Mouse (Mus musculus) embryo, embryonic 11 days (tissue): ENCODE results near the gene Alpk1.
A peak's percentile ranks its signal among the peaks of the same experiment; 100 is the strongest.

Experiments used
- DNase-seq: peaks from one replicate; pipeline ENCODE4 v3.0.0-alpha.2; 2015

The Alpk1 gene

GRCm38 (mm10) chr3:127691230-127691629, 89.1 kb downstream of the Alpk1 start:
- DNase-seq = no peak

GRCm38 (mm10) chr3:127679703-127680102, 100.6 kb downstream of the Alpk1 start:
- DNase-seq = no peak

GRCm38 (mm10) chr3:127661646-127662531, 118.4 kb downstream of the Alpk1 start:
- peak; percentile 49 for DNase-seq

GRCm38 (mm10) chr3:127660712-127661111, 119.6 kb downstream of the Alpk1 start:
- no peak for DNase-seq

GRCm38 (mm10) chr3:127651742-127652653, 128.3 kb downstream of the Alpk1 start:
- no peak for DNase-seq

- DNase-seq = peak; percentile 25
Observed at GRCm38 (mm10) chr3:127646156-127646825, 134.0 kb downstream of the Alpk1 start.

GRCm38 (mm10) chr3:127642211-127642610, 138.1 kb downstream of the Alpk1 start:
- peak; percentile 28 for DNase-seq

- DNase-seq = peak; percentile 50
Observed at GRCm38 (mm10) chr3:127640762-127641700, 139.3 kb downstream of the Alpk1 start.

- DNase-seq = peak; percentile 87
Observed at GRCm38 (mm10) chr3:127639875-127640761, 140.2 kb downstream of the Alpk1 start.

- no peak for DNase-seq
Observed at GRCm38 (mm10) chr3:127634984-127635349, 145.4 kb downstream of the Alpk1 start.

- DNase-seq = peak; percentile 89
Observed at GRCm38 (mm10) chr3:127634101-127634983, 146.0 kb downstream of the Alpk1 start.

- no peak for DNase-seq
Observed at GRCm38 (mm10) chr3:127633080-127634032, 147.0 kb downstream of the Alpk1 start, which contains the start of gene Neurog2. Neurog2 (plus strand) TSS chr3:127633135.

GRCm38 (mm10) chr3:127632531-127632930, 147.8 kb downstream of the Alpk1 start:
- DNase-seq = peak; percentile 90

GRCm38 (mm10) chr3:127631582-127631981, 148.7 kb downstream of the Alpk1 start:
- DNase-seq = peak; percentile 39

GRCm38 (mm10) chr3:127630735-127631372, 149.5 kb downstream of the Alpk1 start:
- DNase-seq = peak; percentile 14

GRCm38 (mm10) chr3:127630190-127630589, 150.1 kb downstream of the Alpk1 start:
- peak; percentile 21 for DNase-seq

- peak; percentile 66 for DNase-seq
Observed at GRCm38 (mm10) chr3:127628311-127629184, 151.8 kb downstream of the Alpk1 start.
